Comparison of ENCODE assay signal across 9 mouse cellular contexts in the genomic region with DNA sequence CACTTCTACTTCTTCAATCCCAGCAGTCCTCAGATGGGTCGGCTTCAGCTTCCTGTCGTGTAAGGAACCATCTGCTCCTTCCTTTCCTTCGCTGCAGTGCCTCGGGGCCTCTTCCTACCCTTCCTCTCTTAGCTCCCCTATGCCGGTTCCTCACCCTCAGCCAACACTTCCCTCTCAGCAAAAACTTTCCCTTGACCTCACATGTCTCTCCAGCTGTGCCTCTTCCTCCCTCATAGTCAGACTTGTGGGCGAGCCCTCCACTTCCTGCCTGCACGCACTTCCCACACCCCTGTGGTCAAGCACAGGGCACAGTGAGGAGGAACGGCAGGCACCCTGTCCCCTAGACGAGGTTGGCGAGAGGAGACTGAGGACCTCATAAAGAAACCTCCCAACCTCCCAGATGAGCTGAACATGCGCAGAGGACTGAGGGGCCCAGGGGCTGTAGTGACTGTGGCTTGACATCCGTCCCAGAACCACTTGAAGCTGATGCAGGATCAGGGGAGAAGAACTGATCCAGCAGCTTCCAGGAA. TPM values are rescaled to one million over a fixed set of nuclear protein-coding genes. Genes with fewer than 3 reads are reported as not detected.
DNase-seq lines count a peak whose midpoint lies in the region; ATAC-seq and TF ChIP-seq lines count a peak whose summit lies in the region.
"Had no signal": no experiment of that assay in that cellular context is flagged by ENCODE, and none has a peak within 500 bp of the region (broad histone marks: within the 10 kb centered on the region; RNA-seq: fewer than 3 reads in every experiment).

No protein-coding gene starts in this region.

- 66% methylated on average over 12 of the region's 12 CpGs for WGBS in midbrain, postnatal 0 days
- WGBS in midbrain, embryonic 15.5 days: 66% methylated on average over 12 of the region's 12 CpGs
- 46% methylated on average over 12 of the region's 12 CpGs for WGBS in heart, embryonic 16.5 days
- WGBS in lung, embryonic 14.5 days: 33% methylated on average over 12 of the region's 12 CpGs
- 74% methylated on average over 12 of the region's 12 CpGs for WGBS in forebrain, embryonic 13.5 days

- 0 out of 2 replicates have a peak overlapping the region, but pooled peaks have one; percentile 18 for H3K27ac ChIP-seq in midbrain, postnatal 0 days (ENCODE audit: low read depth, low read length)
- H3K27ac ChIP-seq in midbrain, embryonic 15.5 days: no peak overlapping the region
- H3K27ac ChIP-seq in heart, embryonic 16.5 days (ENCODE audit: low read length): peak overlapping the region; percentile 83
- H3K27ac ChIP-seq in lung, embryonic 14.5 days (ENCODE audit: low read depth): peak overlapping the region; percentile 83
- no peak overlapping the region for H3K27ac ChIP-seq in forebrain, embryonic 13.5 days
- H3K27ac ChIP-seq: limb, embryonic 13.5 days had no signal

- H3K9ac ChIP-seq in midbrain, postnatal 0 days (replicated peaks; ENCODE audit: low read length, poor library complexity, severe bottlenecking): no peak overlapping the region
- no peak overlapping the region for H3K9ac ChIP-seq in midbrain, embryonic 15.5 days
- no peak overlapping the region for H3K9ac ChIP-seq in heart, embryonic 16.5 days (ENCODE audit: low read length)
- no peak overlapping the region for H3K9ac ChIP-seq in lung, embryonic 14.5 days
- H3K9ac ChIP-seq in forebrain, embryonic 13.5 days: no peak overlapping the region
- H3K9ac ChIP-seq: limb, embryonic 13.5 days had no signal

- H3K4me2 ChIP-seq in midbrain, postnatal 0 days (ENCODE audit: low read depth, low read length, poor library complexity, severe bottlenecking): no peak overlapping the region
- H3K4me2 ChIP-seq in midbrain, embryonic 15.5 days: no peak overlapping the region
- H3K4me2 ChIP-seq in heart, embryonic 16.5 days (ENCODE audit: low read depth, low read length): 0 out of 2 replicates have a peak overlapping the region, but pooled peaks have one; percentile 5
- no peak overlapping the region for H3K4me2 ChIP-seq in lung, embryonic 14.5 days
- H3K4me2 ChIP-seq in forebrain, embryonic 13.5 days: no peak overlapping the region
- H3K4me2 ChIP-seq: limb, embryonic 13.5 days had no signal

- DNase-seq in midbrain, postnatal 0 days (ENCODE audit: low spot score): no peak
- peak; percentile 74 for DNase-seq in lung, embryonic 14.5 days
- DNase-seq in telencephalon, adult 2 months (ENCODE audit: low read depth, low spot score): peak; percentile 34
- DNase-seq in cerebellum, postnatal 14 days: no peak
- no peak for DNase-seq in adrenal gland, adult 18-20 months (ENCODE audit: low spot score in 2 of 2)

- H3K9me3 ChIP-seq in midbrain, postnatal 0 days (ENCODE audit: low read length): no peaks in the 10 kb centered on the region
- no peaks in the 10 kb centered on the region for H3K9me3 ChIP-seq in midbrain, embryonic 15.5 days
- no peaks in the 10 kb centered on the region for H3K9me3 ChIP-seq in heart, embryonic 16.5 days (replicated peaks; ENCODE audit: control insufficient read depth, low read length)
- H3K9me3 ChIP-seq in lung, embryonic 14.5 days (ENCODE audit: low read depth, low read length): no peaks in the 10 kb centered on the region
- no peaks in the 10 kb centered on the region for H3K9me3 ChIP-seq in forebrain, embryonic 13.5 days (replicated peaks)
- H3K9me3 ChIP-seq: limb, embryonic 13.5 days had no signal

- H3K27me3 ChIP-seq in midbrain, postnatal 0 days (ENCODE audit: insufficient read depth, low read length): no peaks in the 10 kb centered on the region
- H3K27me3 ChIP-seq in midbrain, embryonic 15.5 days (replicated peaks): no peaks in the 10 kb centered on the region
- no peaks in the 10 kb centered on the region for H3K27me3 ChIP-seq in heart, embryonic 16.5 days (ENCODE audit: control insufficient read depth, insufficient read depth, low read length)
- H3K27me3 ChIP-seq in lung, embryonic 14.5 days (ENCODE audit: insufficient read depth, low read length): no peaks in the 10 kb centered on the region
- H3K27me3 ChIP-seq in forebrain, embryonic 13.5 days: no peaks in the 10 kb centered on the region
- H3K27me3 ChIP-seq: limb, embryonic 13.5 days had no signal

- no peaks in the 10 kb centered on the region for H3K4me1 ChIP-seq in midbrain, postnatal 0 days (ENCODE audit: insufficient read depth, low read length)
- H3K4me1 ChIP-seq in midbrain, embryonic 15.5 days: no peaks in the 10 kb centered on the region
- peaks cover 11% of the 10 kb centered on the region for H3K4me1 ChIP-seq in heart, embryonic 16.5 days (ENCODE audit: control insufficient read depth, insufficient read depth, low read length)
- H3K4me1 ChIP-seq in lung, embryonic 14.5 days (ENCODE audit: insufficient read depth): peaks cover 11% of the 10 kb centered on the region; the same call in 1 of the 2 replicates
- H3K4me1 ChIP-seq in forebrain, embryonic 13.5 days: no peaks in the 10 kb centered on the region

- no peak for TF ChIP-seq CTCF in midbrain, postnatal 0 days (IDR thresholded peaks at IDR 0.05)
- no peak for TF ChIP-seq CTCF in lung, embryonic 14.5 days (IDR thresholded peaks at IDR 0.05; ENCODE audit: low read depth)

- ATAC-seq in midbrain, postnatal 0 days (ENCODE audit: low FRiP score): no peak
- ATAC-seq in midbrain, embryonic 15.5 days (replicated peaks): no peak
- peak; percentile 74 for ATAC-seq in heart, embryonic 16.5 days (replicated peaks; ENCODE audit: extremely low read depth, insufficient read depth, low FRiP score)
- peak; percentile 74 for ATAC-seq in lung, embryonic 14.5 days (ENCODE audit: insufficient read depth)
- no peak for ATAC-seq in forebrain, embryonic 13.5 days

- no peaks in the 10 kb centered on the region for H3K36me3 ChIP-seq in midbrain, postnatal 0 days (ENCODE audit: insufficient read depth, low read length)
- H3K36me3 ChIP-seq in midbrain, embryonic 15.5 days (replicated peaks): no peaks in the 10 kb centered on the region
- no peaks in the 10 kb centered on the region for H3K36me3 ChIP-seq in heart, embryonic 16.5 days (ENCODE audit: control insufficient read depth, insufficient read depth)
- no peaks in the 10 kb centered on the region for H3K36me3 ChIP-seq in lung, embryonic 14.5 days (ENCODE audit: insufficient read depth)
- no peaks in the 10 kb centered on the region for H3K36me3 ChIP-seq in forebrain, embryonic 13.5 days (ENCODE audit: poor library complexity, severe bottlenecking)
- H3K36me3 ChIP-seq: limb, embryonic 13.5 days had no signal

- no peak overlapping the region for H3K4me3 ChIP-seq in midbrain, postnatal 0 days (ENCODE audit: low read depth, low read length)
- H3K4me3 ChIP-seq in midbrain, embryonic 15.5 days: no peak overlapping the region
- no peak overlapping the region for H3K4me3 ChIP-seq in heart, embryonic 16.5 days (ENCODE audit: low read length)
- no peak overlapping the region for H3K4me3 ChIP-seq in lung, embryonic 14.5 days (ENCODE audit: low read depth, low read length)
- H3K4me3 ChIP-seq in forebrain, embryonic 13.5 days: no peak overlapping the region
- H3K4me3 ChIP-seq: limb, embryonic 13.5 days had no signal

RNA-seq across cellular contexts. Expression of a gene that starts 18.6 kb away (rescaled TPM):
- total RNA-seq in midbrain, postnatal 0 days (2014; rRNA removed): 77.6 and 89.1 TPM in 2 replicates
- polyA plus RNA-seq in midbrain, postnatal 0 days (2015; fragmentation: Nextera tagmentation; extraction: Ambion mirVana): 16.3 and 16.7 TPM in 2 replicates
- 13.9 and 14.4 TPM in 2 replicates for polyA plus RNA-seq in midbrain, embryonic 15.5 days (2015; fragmentation: Nextera tagmentation; extraction: Ambion mirVana)
- 5.1 and 6.5 TPM in 2 replicates for polyA plus RNA-seq in heart, embryonic 16.5 days (2015; fragmentation: Nextera tagmentation; extraction: Ambion mirVana)
- polyA plus RNA-seq in lung, embryonic 14.5 days (2014; fragmentation: Nextera tagmentation; extraction: Ambion mirVana): 18.5 and 22.5 TPM in 2 replicates
- 4.4 and 4.7 TPM in 2 replicates for polyA plus RNA-seq in forebrain, embryonic 13.5 days (2015; fragmentation: Nextera tagmentation; extraction: Ambion mirVana)
- total RNA-seq in adrenal gland, adult 18-20 months (2021): 10 to 100 TPM; 50.4 to 79.5 TPM

RNA-seq across cellular contexts. Expression of a gene that starts 23.9 kb away (rescaled TPM):
- total RNA-seq in midbrain, postnatal 0 days (2014; rRNA removed): 2.0 and 4.3 TPM in 2 replicates
- 2.7 and 3.3 TPM in 2 replicates for polyA plus RNA-seq in midbrain, postnatal 0 days (2015; fragmentation: Nextera tagmentation; extraction: Ambion mirVana)
- 3.2 and 3.6 TPM in 2 replicates for polyA plus RNA-seq in midbrain, embryonic 15.5 days (2015; fragmentation: Nextera tagmentation; extraction: Ambion mirVana)
- polyA plus RNA-seq in heart, embryonic 16.5 days (2015; fragmentation: Nextera tagmentation; extraction: Ambion mirVana): 5.1 and 5.8 TPM in 2 replicates
- 9.4 and 10.9 TPM in 2 replicates for polyA plus RNA-seq in lung, embryonic 14.5 days (2014; fragmentation: Nextera tagmentation; extraction: Ambion mirVana)
- 1.4 and 1.5 TPM in 2 replicates for polyA plus RNA-seq in forebrain, embryonic 13.5 days (2015; fragmentation: Nextera tagmentation; extraction: Ambion mirVana)
- total RNA-seq in adrenal gland, adult 18-20 months (2021): 1 to 10 TPM; 3.1 to 5.4 TPM

Comparison
In these comparisons a context has a peak if more than half of its experiments do, and no peak if none do; other contexts are left out.
1. H3K27ac ChIP-seq: peak in midbrain, postnatal 0 days (single experiment), heart, embryonic 16.5 days (single experiment) and lung, embryonic 14.5 days (single experiment); none in midbrain, embryonic 15.5 days (single experiment) and forebrain, embryonic 13.5 days (single experiment).
2. ATAC-seq: peak in heart, embryonic 16.5 days (single experiment) and lung, embryonic 14.5 days (single experiment); none in midbrain, postnatal 0 days (single experiment), midbrain, embryonic 15.5 days (single experiment) and forebrain, embryonic 13.5 days (single experiment).
3. DNase-seq: peak in lung, embryonic 14.5 days (single experiment) and telencephalon, adult 2 months (single experiment); none in midbrain, postnatal 0 days (single experiment), cerebellum, postnatal 14 days (0 of 2) and adrenal gland, adult 18-20 months (0 of 2).